Mouse (Mus musculus): ENCODE results near the gene Syp. TPM values are rescaled to one million over a fixed set of nuclear protein-coding genes. Genes with fewer than 3 reads are reported as not detected.
A peak's percentile ranks its signal among the peaks of the same experiment; 100 is the strongest.

Gene Syp
- polyA plus RNA-seq, 1 experiment from 2014 or later: 9.3 TPM

- Histone ChIP-seq H3K9me3 (peaks cover 4% of the 10 kb centered on the region; the same call in 1 of the 2 replicates), H3K4me3 (peak overlapping the region; percentile 59), H3K27me3 (replicated peaks; ENCODE audit: low read depth, poor library complexity, severe bottlenecking) (peaks cover 19% of the 10 kb centered on the region; the same call in 1 of the 2 replicates), H3K36me3 (replicated peaks) (peaks cover 23% of the 10 kb centered on the region), H3K27ac (replicated peaks) (peak overlapping the region; percentile 72), H3K4me1 (peaks cover 18% of the 10 kb centered on the region)
- 23% methylated on average over 19 of the region's 19 CpGs for WGBS
- peak; percentile 67 for DNase-seq (ENCODE audit: low spot score)
These were observed 32.2 kb downstream of the Syp start for GRCm38 (mm10) chrX:7670390-7670881.

- H3K27me3 ChIP-seq (replicated peaks; ENCODE audit: low read depth, poor library complexity, severe bottlenecking): peaks cover 21% of the 10 kb centered on the region; the same call in 1 of the 2 replicates
- H3K4me3 ChIP-seq: peak within 1 kb of the TSS; percentile 59
- WGBS: 22% methylated on average over 35 of the region's 36 CpGs
- DNase-seq (ENCODE audit: low spot score): peak; percentile 39
- H3K9me3 ChIP-seq: peaks cover 4% of the 10 kb centered on the region; the same call in 1 of the 2 replicates
- H3K36me3 ChIP-seq (replicated peaks): peaks cover 23% of the 10 kb centered on the region
- peak within 1 kb of the TSS; percentile 72 for H3K27ac ChIP-seq (replicated peaks)
- H3K4me1 ChIP-seq: peaks cover 18% of the 10 kb centered on the region
These were observed 32.8 kb downstream of the Syp start, which contains the start of gene Plp2 for GRCm38 (mm10) chrX:7670921-7671623. Gene Plp2, minus strand, starts transcription at chrX:7671390.

GRCm38 (mm10) chrX:7672739-7673138 lies 34.5 kb downstream of the Syp start:
- peaks cover 18% of the 10 kb centered on the region for H3K4me1 ChIP-seq
- peak; percentile 12 for DNase-seq (ENCODE audit: low spot score)

GRCm38 (mm10) chrX:7673578-7674281 lies 35.5 kb downstream of the Syp start:
- H3K27ac ChIP-seq (replicated peaks): no peak overlapping the region
- peaks cover 21% of the 10 kb centered on the region; the same call in 1 of the 2 replicates for H3K27me3 ChIP-seq (replicated peaks; ENCODE audit: low read depth, poor library complexity, severe bottlenecking)
- H3K4me3 ChIP-seq: peak overlapping the region; percentile 41; the same call in 1 of the 2 replicates
- peaks cover 4% of the 10 kb centered on the region; the same call in 1 of the 2 replicates for H3K9me3 ChIP-seq
- peaks cover 18% of the 10 kb centered on the region for H3K4me1 ChIP-seq
- H3K36me3 ChIP-seq (replicated peaks): peaks cover 6% of the 10 kb centered on the region; the same call in 1 of the 2 replicates
- 38% methylated on average over 12 of the region's 12 CpGs for WGBS
- peak; percentile 18 for DNase-seq (ENCODE audit: low spot score)

More at GRCm38 (mm10) chrX:7672739-7673138, 34.5 kb downstream of the Syp start:
- Histone ChIP-seq H3K9me3 (peaks cover 4% of the 10 kb centered on the region; the same call in 1 of the 2 replicates), H3K4me3 (no peak overlapping the region), H3K36me3 (replicated peaks) (peaks cover 7% of the 10 kb centered on the region; the same call in 1 of the 2 replicates), H3K27ac (replicated peaks) (no peak overlapping the region), H3K27me3 (replicated peaks; ENCODE audit: low read depth, poor library complexity, severe bottlenecking) (peaks cover 21% of the 10 kb centered on the region; the same call in 1 of the 2 replicates)
- WGBS: 59% methylated on average over 6 of the region's 6 CpGs

- peak overlapping the region; percentile 41 for H3K4me3 ChIP-seq
- H3K27me3 ChIP-seq (replicated peaks; ENCODE audit: low read depth, poor library complexity, severe bottlenecking): peaks cover 21% of the 10 kb centered on the region; the same call in 1 of the 2 replicates
- WGBS: 32% methylated on average over 28 of the region's 28 CpGs
- peaks cover 18% of the 10 kb centered on the region for H3K4me1 ChIP-seq
- H3K9me3 ChIP-seq: peaks cover 4% of the 10 kb centered on the region; the same call in 1 of the 2 replicates
- H3K36me3 ChIP-seq (replicated peaks): no peaks in the 10 kb centered on the region
- peak overlapping the region; percentile 40; the same call in 1 of the 2 replicates for H3K27ac ChIP-seq (replicated peaks)
- DNase-seq (ENCODE audit: low spot score): peak; percentile 44
These were observed 36.2 kb downstream of the Syp start for GRCm38 (mm10) chrX:7674284-7675000.

- Histone ChIP-seq H3K9me3 (peaks cover 4% of the 10 kb centered on the region; the same call in 1 of the 2 replicates), H3K4me1 (peaks cover 18% of the 10 kb centered on the region), H3K27me3 (replicated peaks; ENCODE audit: low read depth, poor library complexity, severe bottlenecking) (peaks cover 21% of the 10 kb centered on the region; the same call in 1 of the 2 replicates), H3K36me3 (replicated peaks) (no peaks in the 10 kb centered on the region), H3K27ac (replicated peaks) (peak overlapping the region; percentile 40; the same call in 1 of the 2 replicates), H3K4me3 (peak overlapping the region; percentile 41)
- WGBS: 37% methylated on average over 10 of the region's 10 CpGs
- no peak for DNase-seq (ENCODE audit: low spot score)
These were observed 36.7 kb downstream of the Syp start for GRCm38 (mm10) chrX:7675001-7675380.

GRCm38 (mm10) chrX:7678986-7679385 lies 40.7 kb downstream of the Syp start:
- no peak overlapping the region for H3K27ac ChIP-seq (replicated peaks)
- no peaks in the 10 kb centered on the region; the same call in 1 of the 2 replicates for H3K9me3 ChIP-seq
- peaks cover 6% of the 10 kb centered on the region; the same call in 1 of the 2 replicates for H3K4me1 ChIP-seq
- no peaks in the 10 kb centered on the region for H3K36me3 ChIP-seq (replicated peaks)
- H3K27me3 ChIP-seq (replicated peaks; ENCODE audit: low read depth, poor library complexity, severe bottlenecking): peaks cover 22% of the 10 kb centered on the region
- DNase-seq (ENCODE audit: low spot score): no peak
- WGBS: 43% methylated on average over 3 of the region's 3 CpGs
- H3K4me3 ChIP-seq: no peak overlapping the region

DNA sequence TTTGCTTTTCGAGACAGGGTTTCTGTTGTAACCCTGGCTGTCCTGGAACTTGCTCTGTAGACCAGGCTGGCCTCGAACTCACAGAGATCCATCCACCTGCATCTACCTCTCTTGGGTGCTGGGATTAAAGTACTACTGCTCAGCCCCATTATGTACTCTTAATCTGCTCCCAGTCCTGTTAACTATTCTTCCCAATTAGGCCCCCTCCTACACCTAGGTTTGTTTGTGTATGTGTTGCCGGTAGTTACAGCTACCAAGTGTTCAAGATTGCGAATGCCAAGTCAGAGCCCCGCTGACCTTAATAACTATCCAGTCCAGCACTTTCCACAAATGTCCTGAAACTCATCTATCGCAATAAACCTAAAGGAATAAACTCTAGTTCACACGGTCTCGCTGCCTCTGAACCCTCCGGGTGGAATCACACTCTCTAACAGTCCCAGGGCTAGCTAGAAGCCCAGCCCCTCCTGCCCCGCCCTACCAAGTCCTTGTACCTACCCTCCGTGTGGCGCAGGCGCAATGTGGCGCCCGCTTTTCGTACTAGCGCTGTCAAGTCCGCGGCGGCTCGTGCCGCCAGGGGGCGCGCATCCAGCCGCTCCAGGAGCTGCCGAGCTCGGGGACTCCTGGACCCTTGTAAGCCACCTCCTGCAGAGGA lies 41.3 kb downstream of the Syp start:
- H3K4me3 ChIP-seq: peak overlapping the region; percentile 50
- DNase-seq (ENCODE audit: low spot score): peak; percentile 93
- WGBS: 20% methylated on average over 27 of the region's 27 CpGs

GRCm38 (mm10) chrX:7680057-7680412 lies 41.8 kb downstream of the Syp start:
- H3K27me3 ChIP-seq (replicated peaks; ENCODE audit: low read depth, poor library complexity, severe bottlenecking): peaks cover 13% of the 10 kb centered on the region; the same call in 1 of the 2 replicates
- DNase-seq (ENCODE audit: low spot score): no peak
- H3K9me3 ChIP-seq: no peaks in the 10 kb centered on the region
- H3K4me3 ChIP-seq: peak overlapping the region; percentile 50
- 19% methylated on average over 12 of the region's 12 CpGs for WGBS
- no peaks in the 10 kb centered on the region for H3K36me3 ChIP-seq (replicated peaks)
- H3K4me1 ChIP-seq: no peaks in the 10 kb centered on the region
- H3K27ac ChIP-seq (replicated peaks): no peak overlapping the region

More for the DNA sequence above, 41.3 kb downstream of the Syp start:
- Histone ChIP-seq H3K4me1 (0 out of 2 replicates have a peak, but pooled peaks cover 3% of the 10 kb centered on the region), H3K27me3 (replicated peaks; ENCODE audit: low read depth, poor library complexity, severe bottlenecking) (peaks cover 17% of the 10 kb centered on the region; the same call in 1 of the 2 replicates), H3K27ac (replicated peaks) (no peak overlapping the region), H3K36me3 (replicated peaks) (no peaks in the 10 kb centered on the region), H3K9me3 (no peaks in the 10 kb centered on the region; the same call in 1 of the 2 replicates)

GRCm38 (mm10) chrX:7680864-7681263 lies 42.6 kb downstream of the Syp start, which contains the start of gene Magix:
Gene Magix, minus strand, starts transcription at chrX:7681251.
- no peaks in the 10 kb centered on the region for H3K4me1 ChIP-seq
- DNase-seq (ENCODE audit: low spot score): no peak
- peaks cover 9% of the 10 kb centered on the region; the same call in 1 of the 2 replicates for H3K27me3 ChIP-seq (replicated peaks; ENCODE audit: low read depth, poor library complexity, severe bottlenecking)
- 60% methylated on average over 14 of the region's 14 CpGs for whole genome bisulfite sequencing
- H3K9me3 ChIP-seq: no peaks in the 10 kb centered on the region
- no peak within 1 kb of the TSS for H3K27ac ChIP-seq (replicated peaks)
- no peaks in the 10 kb centered on the region for H3K36me3 ChIP-seq (replicated peaks)
- peak within 1 kb of the TSS; percentile 50 for H3K4me3 ChIP-seq

DNA sequence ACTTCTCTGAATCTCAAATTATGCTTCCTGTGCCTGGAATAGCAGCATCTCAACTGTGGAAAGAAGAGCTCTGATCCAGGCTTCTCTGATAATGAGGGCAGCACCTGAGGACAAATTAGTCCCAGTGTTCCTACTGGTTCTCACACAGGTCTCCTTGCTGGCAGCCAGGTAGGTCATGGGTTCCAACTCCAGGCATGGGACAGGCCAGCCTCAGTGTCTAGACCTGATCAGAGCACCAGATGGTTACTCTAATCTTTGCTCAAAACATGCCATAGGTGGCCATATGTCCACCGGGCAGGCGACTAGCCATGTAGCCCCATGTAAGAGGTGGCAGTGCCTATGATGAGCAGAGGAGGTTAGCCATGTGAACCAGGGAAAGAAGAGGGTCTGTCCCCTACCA lies 50.0 kb downstream of the Syp start:
- DNase-seq (ENCODE audit: low spot score): no peak
- Histone ChIP-seq H3K36me3 (replicated peaks) (no peaks in the 10 kb centered on the region), H3K27me3 (replicated peaks; ENCODE audit: low read depth, poor library complexity, severe bottlenecking) (no peaks in the 10 kb centered on the region), H3K9me3 (no peaks in the 10 kb centered on the region), H3K4me1 (no peaks in the 10 kb centered on the region), H3K4me3 (no peak overlapping the region), H3K27ac (replicated peaks) (no peak overlapping the region)
- WGBS: 91% methylated on average over 2 of the region's 2 CpGs

Measured in embryonic facial prominence, embryonic 10.5 days (tissue).